Mouse (Mus musculus) midbrain, embryonic 11.5 days (tissue): ENCODE measurements around the gene Klre1. TPM values are rescaled to one million over a fixed set of nuclear protein-coding genes. Genes with fewer than 3 reads are reported as not detected.

Experiments used
- ATAC-seq: fragments of 200-750 bp; cut with Nextera tagmentation; 2 replicates; pipeline ENCODE4 v1.8.0; 2017; ENCODE audit warnings: moderate TSS enrichment, moderate library complexity; ENCODE audit not compliant: low FRiP score
- DNase-seq: peaks from one replicate; pipeline ENCODE4 v3.0.0; 2015; ENCODE audit warnings: low spot score; ENCODE audit errors: missing footprints
- H3K27ac ChIP-seq: fragments of 300-500 bp; sonication (generic); 2 replicates; pipeline ENCODE4 v1.5.1; 2014; ENCODE audit warnings: low read depth, low read length
- H3K27me3 ChIP-seq: fragments of 300-500 bp; sonication (generic); 2 replicates; pipeline ENCODE4 v1.6.1; 2014; ENCODE audit warnings: mild to moderate bottlenecking, low read length, moderate library complexity, mixed read lengths; ENCODE audit not compliant: control insufficient read depth, insufficient read depth
- H3K36me3 ChIP-seq: fragments of 300-500 bp; sonication (generic); 2 replicates; pipeline ENCODE4 v1.6.1; 2014; ENCODE audit warnings: mild to moderate bottlenecking, low read length, moderate library complexity, mixed read lengths; ENCODE audit not compliant: control insufficient read depth, insufficient read depth
- H3K4me1 ChIP-seq: fragments of 300-500 bp; sonication (generic); 2 replicates; pipeline ENCODE4 v1.6.1; 2014; ENCODE audit warnings: low read length; ENCODE audit not compliant: control insufficient read depth, insufficient read depth
- H3K4me2 ChIP-seq: fragments of 300-500 bp; sonication (generic); 2 replicates; pipeline ENCODE4 v1.6.1; 2014; ENCODE audit warnings: mild to moderate bottlenecking, moderate library complexity
- H3K4me3 ChIP-seq: fragments of 300-500 bp; sonication (generic); 2 replicates; pipeline ENCODE4 v1.5.1; 2014; ENCODE audit warnings: low read depth, low read length
- H3K9ac ChIP-seq: fragments of 300-500 bp; sonication (generic); 2 replicates; pipeline ENCODE4 v1.6.1; 2014; ENCODE audit warnings: low read length
- H3K9me3 ChIP-seq: fragments of 300-500 bp; sonication (generic); 2 replicates; pipeline ENCODE4 v1.6.1; 2016; ENCODE audit warnings: low read length; ENCODE audit not compliant: control insufficient read depth
- WGBS: fragments of 180-500 bp; shearing (Covaris S2); extraction: QIAGEN DNeasy Blood & Tissue Kit; methylation state at CpG from one replicate; pipeline ENCODE4 v1.1.7; 2014; 5-methylcytosine and 5-hydroxymethylcytosine counted together
- polyA plus RNA-seq: library from polyadenylated mRNA; unstranded; fragments of >200 nt; fragmentation: Nextera tagmentation; extraction: Ambion mirVana; gene quantifications from 2 replicates; pipeline ENCODE4 v1.2.1, GENCODE M21; 2014

The Klre1 gene
- not detected in 2 replicates for polyA plus RNA-seq

DNA sequence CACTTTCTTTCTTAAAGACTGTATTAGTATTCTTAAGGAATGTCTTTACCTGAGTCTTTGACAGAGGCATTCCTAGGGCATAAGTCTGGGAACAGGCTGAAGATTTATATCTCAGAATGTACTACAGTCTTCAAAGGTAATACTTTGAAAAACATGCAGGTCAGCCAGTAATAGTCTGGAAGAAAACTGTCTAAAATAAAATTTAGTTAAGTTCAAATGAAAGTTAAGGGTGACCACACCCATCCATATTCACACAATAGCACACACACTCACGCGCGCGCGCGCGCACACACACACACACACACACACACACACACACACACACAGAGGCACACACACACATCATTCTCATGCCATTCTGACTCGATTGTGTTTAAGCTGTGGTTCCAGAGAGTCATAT lies at the start of gene Klre1:
Gene Klre1, plus strand, starts transcription at position 301 of the 400 bp plus-strand sequence.
- Histone ChIP-seq H3K27ac (no peak within 1 kb of the TSS), H3K4me1 (no peaks in the 10 kb centered on the region), H3K9ac (no peak within 1 kb of the TSS), H3K9me3 (no peaks in the 10 kb centered on the region), H3K27me3 (no peaks in the 10 kb centered on the region), H3K36me3 (no peaks in the 10 kb centered on the region), H3K4me2 (no peak within 1 kb of the TSS), H3K4me3 (no peak within 1 kb of the TSS)
- WGBS, result 94% methylated on average over 8 of the region's 8 CpGs
- DNase-seq (no peak), ATAC-seq (no peak)

DNA sequence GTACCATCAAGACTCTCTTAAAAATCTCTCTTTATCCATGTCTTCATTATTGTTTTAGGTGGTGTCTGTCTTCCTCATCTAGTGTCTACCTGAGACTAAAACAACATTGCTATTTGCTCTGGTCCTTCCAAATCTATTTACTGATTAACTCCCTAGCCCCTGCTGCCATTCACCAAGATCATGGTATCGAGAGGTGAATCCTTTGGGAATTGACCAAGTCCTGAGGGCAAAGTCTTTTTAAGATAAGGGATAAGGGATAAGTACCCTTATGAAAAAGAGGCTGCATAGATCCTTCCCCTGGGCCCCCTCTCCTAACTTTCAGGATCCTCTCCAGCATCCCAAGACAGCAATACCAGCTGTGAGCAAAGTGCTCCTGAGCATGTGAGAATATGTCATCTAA lies 48.1 kb upstream of the Klre1 start:
- H3K36me3 ChIP-seq, result no peaks in the 10 kb centered on the region
- DNase-seq, result no peak
- no peak overlapping the region for H3K4me2 ChIP-seq
- H3K4me3 ChIP-seq, result no peak overlapping the region
- WGBS, result 71% methylated on average over 1 of the region's 1 CpGs
- no peaks in the 10 kb centered on the region for H3K9me3 ChIP-seq
- no peaks in the 10 kb centered on the region; the same call in 1 of the 2 replicates for H3K4me1 ChIP-seq
- no peak for ATAC-seq
- H3K27me3 ChIP-seq, result no peaks in the 10 kb centered on the region
- no peak overlapping the region for H3K27ac ChIP-seq
- no peak overlapping the region for H3K9ac ChIP-seq

DNA sequence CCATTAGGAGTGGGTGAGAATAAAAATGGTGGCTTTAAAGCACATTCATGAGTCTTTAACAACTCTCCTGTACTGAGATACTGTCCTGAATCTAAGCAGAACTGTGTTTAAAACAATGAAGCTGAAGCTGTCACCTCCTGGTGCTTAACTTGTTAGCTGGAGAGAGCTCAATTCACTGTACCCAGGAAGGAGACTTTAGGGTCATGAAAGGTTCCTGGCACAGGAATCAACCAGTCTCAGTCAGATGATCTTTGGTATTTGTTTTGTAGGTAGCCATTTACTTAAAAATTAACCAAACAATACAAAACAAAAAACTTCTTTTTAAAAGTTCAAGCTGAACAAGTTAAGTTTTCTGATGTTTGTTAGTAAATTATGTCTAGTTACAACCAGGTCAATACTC lies 47.4 kb upstream of the Klre1 start:
- H3K9me3 ChIP-seq, result no peaks in the 10 kb centered on the region
- ATAC-seq, result no peak
- no peak overlapping the region for H3K27ac ChIP-seq
- no peak for DNase-seq
- H3K27me3 ChIP-seq, result no peaks in the 10 kb centered on the region
- H3K4me1 ChIP-seq, result peaks cover 5% of the 10 kb centered on the region; the same call in 1 of the 2 replicates
- no peak overlapping the region for H3K4me3 ChIP-seq
- H3K9ac ChIP-seq, result no peak overlapping the region
- no peaks in the 10 kb centered on the region for H3K36me3 ChIP-seq
- H3K4me2 ChIP-seq, result no peak overlapping the region

DNA sequence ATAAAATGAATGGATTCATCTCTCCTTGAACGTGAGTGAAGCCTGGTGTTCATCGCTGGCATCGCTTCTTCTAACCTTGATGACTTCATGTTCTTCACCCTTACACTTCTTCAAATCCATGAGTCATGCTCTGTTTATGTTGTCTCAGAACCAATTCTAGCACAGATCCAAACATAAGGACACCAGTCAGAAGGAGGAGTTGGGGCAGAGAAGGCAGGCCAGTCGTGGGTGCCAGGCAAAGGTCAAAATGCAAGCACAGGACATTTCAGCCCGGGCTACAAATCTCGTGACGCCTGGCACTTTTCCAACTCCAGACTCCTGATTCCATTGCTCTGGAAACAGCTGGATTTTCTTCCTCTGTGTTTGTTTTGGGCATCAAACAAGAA lies 45.2 kb upstream of the Klre1 start:
- WGBS, result 34% methylated on average over 7 of the region's 7 CpGs
- Histone ChIP-seq H3K27me3 (no peaks in the 10 kb centered on the region), H3K4me2 (peak overlapping the region; percentile 56), H3K9me3 (no peaks in the 10 kb centered on the region), H3K4me3 (peak overlapping the region; percentile 74), H3K9ac (peak overlapping the region; percentile 76; the same call in 1 of the 2 replicates), H3K27ac (no peak overlapping the region), H3K4me1 (peaks cover 5% of the 10 kb centered on the region; the same call in 1 of the 2 replicates), H3K36me3 (no peaks in the 10 kb centered on the region)
- peak; percentile 92 for DNase-seq
- ATAC-seq, result peak; percentile 38; the same call in 1 of the 2 replicates

DNA sequence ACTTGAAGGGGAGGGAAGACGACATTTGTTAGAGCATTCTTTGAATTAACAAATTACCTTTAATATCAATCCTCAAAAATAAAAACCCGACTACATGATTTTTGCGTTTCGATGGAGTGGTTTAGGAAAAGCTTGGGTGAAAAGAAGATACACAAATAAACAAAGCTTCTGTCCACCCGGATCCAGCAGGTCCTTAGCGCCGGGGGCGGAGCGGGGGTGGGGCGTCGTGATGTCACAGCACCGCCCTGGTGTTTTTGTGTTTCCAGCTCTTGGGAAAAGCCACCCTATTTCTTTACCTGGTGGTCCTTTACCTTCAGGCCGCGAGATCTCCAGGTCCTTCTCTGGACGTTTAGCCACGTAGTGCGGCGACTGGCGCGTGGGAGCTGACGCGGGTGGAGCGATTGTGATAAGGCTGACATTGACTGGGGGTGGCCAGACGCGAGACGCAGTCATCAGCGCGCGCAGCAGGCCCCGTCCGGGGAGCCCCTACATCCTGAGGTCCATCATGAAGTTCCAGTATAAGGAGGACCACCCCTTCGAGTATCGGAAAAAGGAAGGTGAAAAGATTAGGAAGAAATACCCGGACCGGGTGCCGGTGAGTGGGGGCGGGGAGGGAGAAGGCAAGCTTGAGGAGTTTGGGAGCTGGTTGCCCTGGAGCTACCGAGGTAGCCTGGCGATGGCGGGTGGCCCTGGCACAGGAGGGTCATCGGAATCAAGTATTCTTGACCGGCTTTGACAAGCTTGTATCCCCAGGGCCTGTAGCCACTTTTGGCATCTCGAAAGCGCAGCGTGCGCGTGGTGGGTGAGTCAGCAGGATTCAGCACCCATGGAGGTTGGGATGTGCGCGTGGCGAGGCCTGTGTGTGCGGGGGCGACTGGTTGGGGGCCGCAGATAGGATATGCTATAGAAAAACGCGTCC lies 44.5 kb upstream of the Klre1 start, which contains the start of gene Gabarapl1:
Gene Gabarapl1, plus strand, starts transcription at position 219 of the 919 bp plus-strand sequence.
- Histone ChIP-seq H3K27me3 (no peaks in the 10 kb centered on the region), H3K4me1 (peaks cover 5% of the 10 kb centered on the region; the same call in 1 of the 2 replicates), H3K36me3 (no peaks in the 10 kb centered on the region), H3K4me2 (peak within 1 kb of the TSS; percentile 56), H3K9ac (peak within 1 kb of the TSS; percentile 76), H3K4me3 (peak within 1 kb of the TSS; percentile 74), H3K27ac (peak within 1 kb of the TSS; percentile 10; the same call in 1 of the 2 replicates), H3K9me3 (no peaks in the 10 kb centered on the region)
- ATAC-seq, result peak; percentile 89
- peak; percentile 96 for DNase-seq
- WGBS, result under 1% methylated on average over 55 of the region's 55 CpGs

DNA sequence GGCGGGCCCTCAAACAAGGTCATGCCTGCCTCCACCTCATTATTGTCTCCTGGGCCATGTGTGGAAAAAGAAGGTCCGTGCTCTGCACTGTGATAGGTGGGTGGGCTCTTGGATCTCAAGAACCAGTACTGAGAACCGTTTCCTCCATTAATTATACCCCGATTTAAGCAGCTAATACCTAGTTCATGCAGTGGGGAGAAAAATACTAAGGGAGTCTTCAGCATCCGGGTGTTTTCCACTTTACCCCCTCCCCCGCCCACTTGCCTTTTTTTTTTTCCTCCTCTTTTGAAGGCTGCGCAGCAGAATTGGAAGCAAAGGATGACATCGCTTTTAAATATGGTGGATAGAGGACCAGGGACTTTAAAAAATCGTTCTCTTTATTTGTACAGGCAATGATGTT lies 43.6 kb upstream of the Klre1 start:
- Histone ChIP-seq H3K4me1 (peaks cover 5% of the 10 kb centered on the region; the same call in 1 of the 2 replicates), H3K36me3 (no peaks in the 10 kb centered on the region; the same call in 1 of the 2 replicates), H3K27ac (no peak overlapping the region), H3K27me3 (no peaks in the 10 kb centered on the region), H3K4me2 (peak overlapping the region; percentile 56), H3K4me3 (peak overlapping the region; percentile 74), H3K9ac (peak overlapping the region; percentile 76), H3K9me3 (no peaks in the 10 kb centered on the region)
- peak; percentile 89 for DNase-seq
- peak; percentile 57 for ATAC-seq
- 14% methylated on average over 9 of the region's 9 CpGs for WGBS

DNA sequence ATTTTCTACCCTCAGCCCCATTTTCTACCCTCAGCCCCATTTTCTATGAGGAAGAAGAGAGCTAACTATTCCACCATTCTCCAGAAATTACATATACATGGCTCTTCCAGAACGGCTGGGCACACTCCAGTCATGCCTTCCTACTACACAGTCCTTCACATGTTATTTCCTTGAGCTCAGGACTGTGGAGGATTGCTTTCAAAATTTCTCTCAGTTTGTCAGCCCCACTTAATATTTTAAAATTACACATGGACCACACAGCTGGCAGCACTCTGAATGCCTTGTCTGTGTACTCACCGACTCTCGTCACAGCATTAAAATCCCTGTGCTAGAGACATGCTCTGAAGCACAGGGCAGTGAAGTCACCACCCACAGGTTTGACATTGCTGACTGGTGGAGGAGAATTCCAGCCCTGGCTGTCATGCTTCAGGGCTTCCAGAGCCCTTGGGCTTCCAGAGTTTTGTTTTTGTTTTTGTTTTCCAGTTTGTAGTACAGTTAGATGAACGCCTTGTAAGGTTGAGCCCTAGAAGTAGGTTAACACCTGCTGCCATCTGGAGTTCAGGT lies 43.0 kb upstream of the Klre1 start:
- DNase-seq, result no peak
- H3K4me2 ChIP-seq, result peak overlapping the region; percentile 56
- 61% methylated on average over 4 of the region's 4 CpGs for WGBS
- H3K4me3 ChIP-seq, result peak overlapping the region; percentile 74
- no peaks in the 10 kb centered on the region; the same call in 1 of the 2 replicates for H3K36me3 ChIP-seq
- ATAC-seq, result no peak
- no peaks in the 10 kb centered on the region for H3K27me3 ChIP-seq
- no peak overlapping the region for H3K27ac ChIP-seq
- H3K4me1 ChIP-seq, result peaks cover 5% of the 10 kb centered on the region; the same call in 1 of the 2 replicates
- H3K9ac ChIP-seq, result peak overlapping the region; percentile 76; the same call in 1 of the 2 replicates
- H3K9me3 ChIP-seq, result no peaks in the 10 kb centered on the region

DNA sequence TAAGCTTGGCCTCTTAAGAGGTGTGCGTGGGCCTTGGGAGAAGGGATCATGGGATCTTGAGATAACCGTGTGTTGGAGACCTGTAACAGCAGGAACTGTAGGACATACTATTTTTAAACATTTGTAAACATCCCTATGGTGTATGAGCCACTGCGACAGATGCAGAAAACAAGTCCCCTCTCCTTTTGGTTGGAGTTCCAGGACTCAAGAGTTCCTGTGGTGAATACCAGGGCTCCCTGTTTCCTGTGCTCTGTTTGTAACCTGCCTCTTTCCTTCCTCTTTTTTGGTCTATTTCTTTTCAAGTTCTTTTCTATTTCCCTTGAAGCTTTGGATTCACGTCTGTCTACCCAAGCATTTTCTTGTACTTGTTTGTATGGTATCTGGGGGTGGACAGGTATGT lies 42.0 kb upstream of the Klre1 start:
- no peak overlapping the region for H3K4me3 ChIP-seq
- no peaks in the 10 kb centered on the region for H3K9me3 ChIP-seq
- H3K27ac ChIP-seq, result no peak overlapping the region
- DNase-seq (no peak), ATAC-seq (no peak)
- H3K4me2 ChIP-seq, result no peak overlapping the region; the same call in 1 of the 2 replicates
- H3K36me3 ChIP-seq, result no peaks in the 10 kb centered on the region; the same call in 1 of the 2 replicates
- peaks cover 5% of the 10 kb centered on the region; the same call in 1 of the 2 replicates for H3K4me1 ChIP-seq
- no peak overlapping the region for H3K9ac ChIP-seq
- 89% methylated on average over 4 of the region's 4 CpGs for WGBS
- H3K27me3 ChIP-seq, result no peaks in the 10 kb centered on the region

DNA sequence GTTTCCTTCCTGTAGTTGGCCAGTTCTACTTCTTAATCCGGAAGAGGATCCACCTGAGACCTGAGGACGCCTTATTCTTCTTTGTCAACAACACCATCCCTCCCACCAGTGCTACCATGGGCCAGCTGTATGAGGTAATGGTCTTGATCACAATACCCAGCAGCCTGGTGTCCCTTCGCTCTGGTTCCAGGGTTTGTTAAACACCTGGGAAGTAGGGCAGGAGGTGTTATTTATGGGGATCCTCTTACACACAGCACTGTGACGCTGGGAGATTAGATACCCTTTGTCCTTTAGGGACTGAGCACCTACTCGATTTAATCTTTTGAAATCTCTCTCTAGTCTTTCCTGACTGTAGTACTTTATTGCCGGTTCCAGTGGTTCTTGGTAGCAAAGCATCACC lies 39.1 kb upstream of the Klre1 start:
- Histone ChIP-seq H3K4me2 (no peak overlapping the region), H3K27me3 (no peaks in the 10 kb centered on the region), H3K27ac (no peak overlapping the region), H3K36me3 (peaks cover 6% of the 10 kb centered on the region), H3K9ac (no peak overlapping the region), H3K4me3 (no peak overlapping the region), H3K4me1 (peaks cover 5% of the 10 kb centered on the region), H3K9me3 (no peaks in the 10 kb centered on the region)
- no peak for ATAC-seq
- 82% methylated on average over 6 of the region's 6 CpGs for WGBS
- DNase-seq, result no peak
